Mouse (Mus musculus) heart, postnatal 0 days (tissue): ENCODE results near the gene Prune2.

ENCODE experiments used
- CTCF ChIP-seq: IDR thresholded peaks from 2 replicates; pipeline ENCODE4 v1.5.1; 2016; ENCODE audit warnings: antibody characterized with exemption, control low read depth, low read depth
- EP300 ChIP-seq: IDR thresholded peaks from 2 replicates; pipeline ENCODE4 v1.6.1; 2016; ENCODE audit warnings: antibody characterized with exemption, low read depth

- TF ChIP-seq CTCF, result no peak
- TF ChIP-seq EP300, result no peak
Measured at GRCm38 (mm10) chr19:17153911-17154639, 198.2 kb downstream of the Prune2 start.
